Mouse (Mus musculus) kidney, adult 2 months (tissue): Measurements from ENCODE around the gene Kif3a.

ENCODE experiments used
- CTCF ChIP-seq: fragments of 200-500 bp; conservative IDR thresholded peaks from 2 replicates; pipeline ENCODE4 v1.5.1; 2011; ENCODE audit warnings: low read depth, mild to moderate bottlenecking, control low read depth, low read length, moderate library complexity, mixed read lengths; ENCODE audit not compliant: insufficient read depth, insufficient read length
- POLR2A ChIP-seq: fragments of 200-500 bp; IDR thresholded peaks from one replicate; pipeline ENCODE4 v1.6.1; 2011; ENCODE audit warnings: low read depth, low read length, control low read depth

GRCm38 (mm10) chr11:53619428-53619827 is 52.2 kb downstream of the Kif3a start:
- TF ChIP-seq POLR2A (no peak), CTCF (no peak)
